Mouse (Mus musculus): ENCODE measurements around the gene Acsm5. TPM values are rescaled to one million over a fixed set of nuclear protein-coding genes. Genes with fewer than 3 reads are reported as not detected.

The Acsm5 gene
- not detected for polyA plus RNA-seq (2017; shearing (Covaris generic))

GRCm38 (mm10) chr7:119519163-119519562 lies at the start of gene Acsm5:
Acsm5 (plus strand) TSS chr7:119519463.
- no peak for ATAC-seq

DNA sequence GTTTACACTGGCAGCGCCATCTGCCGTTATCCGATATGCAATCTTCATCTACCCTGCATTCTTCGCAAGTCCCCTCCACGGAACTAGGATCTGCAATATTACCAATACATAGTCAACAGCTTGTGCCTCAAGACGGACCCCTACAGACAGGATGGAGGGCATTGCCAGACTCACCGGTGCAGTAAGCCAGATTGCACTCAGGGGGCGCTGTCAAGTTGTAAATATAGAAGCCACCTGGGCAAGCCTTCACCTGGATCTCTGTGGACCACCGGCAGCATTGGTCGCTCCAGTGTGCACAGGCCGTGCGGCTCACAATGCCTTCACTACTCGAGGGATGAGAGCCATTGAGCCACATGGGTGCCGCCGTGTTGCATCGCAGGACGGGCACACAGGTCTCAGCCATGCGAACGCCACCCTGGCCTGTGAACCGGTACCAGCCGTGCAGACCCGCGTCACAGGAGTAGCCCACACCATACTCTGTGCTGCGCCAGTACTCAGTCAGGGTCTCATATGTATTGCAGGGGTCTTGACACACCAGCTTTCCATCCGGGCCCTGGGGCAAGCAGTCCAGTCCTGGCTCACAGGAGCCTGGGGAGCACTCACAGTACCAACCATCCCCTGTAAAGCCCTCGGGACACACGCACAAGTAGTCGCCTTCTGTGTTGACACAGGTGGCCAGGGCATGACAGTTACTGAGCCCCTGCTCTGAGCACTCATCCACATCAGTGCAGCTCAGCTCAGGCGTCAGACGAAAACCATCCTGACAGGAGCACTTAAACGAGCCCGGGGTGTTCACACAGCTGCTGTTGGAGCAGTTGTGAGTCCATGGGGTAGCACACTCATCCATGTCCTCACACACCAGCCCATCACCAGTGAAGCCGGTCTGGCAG lies 42.5 kb upstream of the Acsm5 start:
- no peak for ATAC-seq

DNA sequence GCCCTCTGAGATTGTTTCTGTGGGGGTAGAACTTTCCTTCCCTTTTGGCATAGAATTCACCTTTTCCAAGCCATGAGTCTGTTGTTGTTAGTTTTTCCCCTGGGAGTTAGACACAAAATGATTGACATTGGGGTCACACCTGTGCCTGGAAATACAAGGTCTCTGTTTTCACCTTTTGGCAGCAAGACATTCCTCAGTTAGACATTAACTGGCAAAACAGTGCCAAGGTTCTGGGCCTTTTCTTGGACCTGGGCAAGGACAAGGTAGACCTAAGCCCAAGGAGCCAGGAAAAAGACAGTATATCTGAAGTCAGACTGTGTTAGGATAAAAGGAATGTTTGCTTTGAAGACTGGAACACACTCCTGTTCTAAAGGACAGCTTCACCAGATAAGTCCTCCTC lies 40.0 kb upstream of the Acsm5 start, which contains the start of gene Umod:
Umod (minus strand) TSS at position 27 of the 400 bp plus-strand sequence.
- no peak for ATAC-seq

GRCm38 (mm10) chr7:119484154-119484553 lies 35.1 kb upstream of the Acsm5 start:
- no peak for ATAC-seq

- no peak for ATAC-seq
Observed at GRCm38 (mm10) chr7:119486683-119487082, 32.6 kb upstream of the Acsm5 start.

DNA sequence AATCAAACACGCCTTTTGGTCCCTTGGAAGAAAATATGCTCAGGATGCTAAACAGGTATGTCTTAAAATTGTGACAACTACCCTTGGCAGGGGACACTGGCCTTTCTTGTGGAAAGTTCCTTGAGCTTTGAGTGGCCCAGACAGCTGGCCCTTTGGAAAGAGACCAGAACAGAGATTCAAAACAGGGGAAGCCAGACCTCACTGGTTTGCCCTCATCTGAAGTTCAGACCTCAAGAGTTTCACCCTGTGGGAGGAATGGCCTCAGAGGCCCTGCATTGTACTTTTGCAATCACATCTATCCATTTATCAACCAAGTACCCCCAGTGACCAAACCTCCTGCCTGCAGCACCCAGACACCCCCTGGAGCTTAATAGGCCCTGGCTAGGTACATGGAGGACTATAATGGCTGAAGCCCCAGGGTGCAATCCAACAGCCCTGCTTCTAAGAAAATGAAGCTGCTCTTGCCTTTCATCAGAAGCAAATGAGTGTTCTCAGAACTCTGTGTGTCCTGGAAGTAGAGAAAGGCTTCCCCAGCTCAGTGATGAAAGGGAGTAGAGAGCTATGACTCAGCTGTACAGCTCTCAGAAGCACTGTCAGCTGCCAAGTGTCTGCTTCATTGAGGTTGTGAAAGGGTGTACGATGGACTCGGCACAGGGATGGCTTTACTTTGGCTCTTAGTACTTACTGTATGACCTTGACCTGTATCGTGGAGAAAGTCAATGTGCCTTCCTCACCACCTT lies 29.1 kb upstream of the Acsm5 start:
- ATAC-seq: no peak

DNA sequence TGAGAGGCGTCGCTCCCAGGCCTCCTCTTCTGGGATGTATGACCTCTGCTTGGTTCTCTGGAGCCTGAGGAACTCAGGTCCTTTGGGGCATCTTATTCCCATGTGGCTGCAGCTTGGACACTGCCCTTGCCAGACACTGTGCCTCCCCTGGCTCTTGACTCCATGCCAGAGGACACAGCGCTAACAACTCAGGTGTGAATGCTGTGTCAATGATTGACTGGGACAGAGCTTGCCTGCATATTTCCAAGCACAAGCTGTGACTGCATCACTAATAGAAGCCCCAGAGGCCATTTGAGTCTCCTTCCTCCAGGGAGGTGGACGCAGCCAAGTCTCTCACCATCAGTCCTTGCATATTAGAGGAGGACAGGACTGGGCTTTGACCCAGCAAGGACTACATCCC lies 8.1 kb upstream of the Acsm5 start:
- ATAC-seq: no peak

- ATAC-seq: no peak
Observed at GRCm38 (mm10) chr7:119513056-119513455, 6.2 kb upstream of the Acsm5 start.

- ATAC-seq: no peak
Observed at GRCm38 (mm10) chr7:119515492-119516271, 3.6 kb upstream of the Acsm5 start.

DNA sequence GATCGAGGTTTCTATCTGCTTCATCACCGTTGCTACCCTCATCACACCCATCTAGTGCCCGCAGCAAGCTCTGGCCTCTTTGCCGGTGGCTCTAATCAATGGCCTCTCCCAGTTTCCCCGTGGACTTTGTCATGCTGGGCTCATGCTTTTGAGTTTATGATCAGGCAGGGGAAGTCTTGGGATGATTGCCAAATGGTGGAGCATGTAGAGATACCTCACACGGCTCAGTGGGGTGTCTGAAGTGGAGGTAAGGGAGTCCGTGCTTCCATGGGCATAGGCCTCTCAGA lies 3.0 kb upstream of the Acsm5 start:
- no peak for ATAC-seq

DNA sequence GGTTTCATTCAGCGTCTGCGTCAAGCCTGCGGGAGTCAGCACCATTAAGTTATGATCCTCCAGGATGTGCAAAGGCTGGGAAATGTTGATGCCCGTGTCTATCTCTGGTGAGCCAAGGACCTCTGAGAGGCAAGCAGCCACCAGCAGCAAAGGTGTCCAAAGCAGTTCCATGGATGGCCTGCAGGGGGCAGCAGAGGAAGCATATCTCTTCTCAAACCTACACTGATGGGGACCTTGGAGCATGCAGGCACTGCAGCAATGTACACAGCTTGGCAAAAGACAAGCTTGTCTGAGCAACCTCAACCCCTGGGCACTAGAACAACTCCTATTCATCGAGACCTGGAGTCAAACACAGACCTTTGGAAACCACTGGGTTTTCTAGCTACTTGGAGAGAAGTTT lies 391 bp downstream of the Acsm5 start:
- ATAC-seq: no peak

DNA sequence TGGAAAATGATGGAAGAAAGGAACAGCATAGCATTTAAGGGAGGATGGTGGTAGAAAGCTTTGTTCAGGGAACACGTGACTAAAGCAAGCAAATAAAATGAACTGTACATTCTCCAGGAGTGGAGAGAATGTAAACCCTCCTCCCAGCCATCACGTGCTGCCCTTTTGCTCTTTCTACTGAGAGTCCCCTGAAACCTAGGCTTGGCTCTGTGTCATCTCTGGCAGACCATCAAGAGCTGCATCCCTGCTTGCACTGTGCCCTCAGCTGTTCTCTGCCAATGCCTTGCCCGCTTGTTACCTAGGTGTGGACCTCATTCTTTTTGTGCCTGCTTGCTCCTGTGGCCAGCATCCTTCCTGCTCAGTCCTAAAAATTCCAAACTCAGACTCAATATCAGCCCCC lies 2.6 kb downstream of the Acsm5 start:
- no peak for ATAC-seq

- ATAC-seq: no peak
Observed at GRCm38 (mm10) chr7:119522385-119522784, 3.1 kb downstream of the Acsm5 start.

GRCm38 (mm10) chr7:119523389-119523788 lies 4.1 kb downstream of the Acsm5 start, which contains the start of gene Pdilt:
Pdilt (minus strand) TSS chr7:119523489.
- ATAC-seq: no peak

- no peak for ATAC-seq
Observed at GRCm38 (mm10) chr7:119525881-119526281, 6.6 kb downstream of the Acsm5 start.

DNA sequence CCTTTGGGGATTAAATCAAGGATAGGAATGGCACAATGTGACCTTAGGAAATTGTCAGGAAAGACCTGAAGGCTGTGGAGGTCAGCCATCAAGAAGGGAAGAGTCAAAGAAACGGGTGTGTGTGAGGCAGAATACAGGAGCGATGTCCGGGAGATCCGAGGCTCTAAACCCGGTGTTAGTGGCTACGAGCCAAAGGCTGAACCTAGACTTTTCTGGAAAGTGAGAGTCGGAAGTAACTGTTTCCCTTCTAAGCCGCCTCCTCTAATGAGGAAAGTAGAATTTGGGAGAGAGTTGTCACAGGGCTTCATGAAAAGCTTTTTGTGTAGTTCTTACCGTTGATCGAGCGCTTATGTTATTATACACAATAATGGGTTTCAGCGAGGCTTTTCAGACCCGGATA lies 7.2 kb downstream of the Acsm5 start:
- ATAC-seq: no peak

DNA sequence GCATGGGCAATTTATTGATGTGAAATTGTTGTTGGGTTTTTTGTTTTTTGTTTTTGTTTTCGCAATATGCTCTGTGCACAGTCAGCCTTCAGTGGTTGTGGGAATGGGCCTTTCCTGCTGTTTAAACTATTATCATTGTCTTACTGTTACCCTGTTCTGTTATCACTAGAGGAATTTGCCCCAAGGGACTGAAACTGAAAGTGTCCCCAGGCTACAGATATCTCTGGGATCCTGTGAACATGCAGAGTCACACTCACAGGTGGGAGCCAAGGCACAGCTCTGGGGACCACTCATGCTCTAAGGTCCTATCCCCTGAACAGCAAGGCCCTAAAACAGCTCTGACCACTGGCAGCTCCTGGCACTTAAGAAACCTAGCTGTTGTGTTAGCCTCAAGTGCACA lies 7.9 kb downstream of the Acsm5 start:
- no peak for ATAC-seq

DNA sequence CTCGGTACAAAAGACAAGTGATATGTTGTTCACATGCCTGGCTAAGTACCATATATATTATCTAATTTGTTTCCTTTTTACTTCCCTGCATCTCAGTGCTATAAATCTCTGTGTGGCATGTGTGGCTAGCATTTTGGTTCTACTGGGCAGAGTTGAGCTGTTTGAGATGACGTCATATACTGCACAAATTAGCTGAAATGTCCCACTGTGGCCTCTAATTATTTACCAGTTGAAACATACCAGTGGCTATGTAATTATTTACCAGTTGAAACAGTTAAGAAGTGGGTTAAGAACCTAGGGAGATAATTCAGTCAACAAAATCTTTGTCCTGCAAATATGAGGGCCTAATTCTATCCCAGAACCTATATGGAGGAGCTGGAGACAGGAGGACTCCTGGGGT lies 8.3 kb downstream of the Acsm5 start:
- ATAC-seq: no peak

GRCm38 (mm10) chr7:119528617-119529016 lies 9.4 kb downstream of the Acsm5 start:
- no peak for ATAC-seq

DNA sequence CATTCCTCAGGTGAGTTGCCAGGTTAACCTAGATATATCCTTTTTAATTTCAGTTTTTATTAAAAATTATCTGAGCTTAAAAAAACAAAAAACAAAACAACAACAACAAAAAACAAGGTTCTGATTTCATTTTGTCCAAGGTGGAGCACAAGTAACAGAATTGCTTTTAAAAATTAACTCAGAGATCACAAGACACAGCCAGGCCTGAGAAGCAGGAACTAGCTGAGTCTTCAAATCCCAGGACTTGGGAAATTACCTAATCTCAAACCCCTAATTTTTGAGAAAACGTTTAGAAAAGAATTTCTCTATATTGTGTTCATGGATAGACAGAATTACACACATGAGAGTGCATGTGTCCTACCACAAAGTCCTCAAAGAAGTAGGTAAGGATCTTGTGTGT lies 13.7 kb downstream of the Acsm5 start:
- no peak for ATAC-seq

DNA sequence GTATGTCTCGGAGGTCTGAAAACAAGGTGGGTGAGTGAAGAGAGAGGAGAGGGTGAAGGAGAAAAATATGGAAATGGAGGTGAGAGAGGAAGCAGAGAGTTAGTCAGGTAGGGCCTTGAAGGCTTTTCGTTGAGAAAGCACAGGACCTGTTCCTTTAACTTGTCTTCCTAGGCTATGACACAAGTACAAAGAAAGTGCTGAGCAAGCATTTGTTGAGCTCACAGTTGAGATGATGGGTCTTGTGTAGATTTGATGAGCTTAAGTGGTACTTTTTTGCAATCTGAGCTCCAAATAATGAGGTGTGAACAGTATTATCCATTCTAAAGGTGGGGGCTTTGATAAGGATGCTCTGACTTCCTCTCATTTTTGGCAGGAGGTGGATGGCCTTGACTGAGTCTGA lies 15.1 kb downstream of the Acsm5 start:
- no peak for ATAC-seq

GRCm38 (mm10) chr7:119542445-119542844 lies 23.2 kb downstream of the Acsm5 start:
- ATAC-seq: no peak

GRCm38 (mm10) chr7:119545572-119545971 lies 26.3 kb downstream of the Acsm5 start:
- ATAC-seq: no peak

Measured in activated CD4-positive, CD25-positive, alpha-beta regulatory T cell, adult 4 months (primary cell).